Mouse (Mus musculus) megakaryocyte-erythroid progenitor cell, adult 5-6 weeks (primary cell): ENCODE results near the gene Arhgef28. TPM values are rescaled to one million over a fixed set of nuclear protein-coding genes. Genes with fewer than 3 reads are reported as not detected.

Experiments used
- ATAC-seq: replicated peaks from 2 replicates; pipeline ENCODE4 v1.8.0; 2016; ENCODE audit warnings: mild to moderate bottlenecking, inconsistent platforms; ENCODE audit not compliant: severe bottlenecking, poor library complexity, low FRiP score, low TSS enrichment
- total RNA-seq, 2 experiments: library from RNA; stranded (forward) in 1 of 2; stranded (reverse) in 1 of 2; fragments of 200-1000, 215-1000 nt in 1 of 2; fragments of >200 nt in 1 of 2; fragmentation: Nextera tagmentation in 1 of 2; gene quantifications; 2 replicates each; pipeline ENCODE4 v1.2.3; 2014 to 2017

Gene Arhgef28
- total RNA-seq, 2 experiments from 2014 or later, result 0.79 to 2.0 TPM

DNA sequence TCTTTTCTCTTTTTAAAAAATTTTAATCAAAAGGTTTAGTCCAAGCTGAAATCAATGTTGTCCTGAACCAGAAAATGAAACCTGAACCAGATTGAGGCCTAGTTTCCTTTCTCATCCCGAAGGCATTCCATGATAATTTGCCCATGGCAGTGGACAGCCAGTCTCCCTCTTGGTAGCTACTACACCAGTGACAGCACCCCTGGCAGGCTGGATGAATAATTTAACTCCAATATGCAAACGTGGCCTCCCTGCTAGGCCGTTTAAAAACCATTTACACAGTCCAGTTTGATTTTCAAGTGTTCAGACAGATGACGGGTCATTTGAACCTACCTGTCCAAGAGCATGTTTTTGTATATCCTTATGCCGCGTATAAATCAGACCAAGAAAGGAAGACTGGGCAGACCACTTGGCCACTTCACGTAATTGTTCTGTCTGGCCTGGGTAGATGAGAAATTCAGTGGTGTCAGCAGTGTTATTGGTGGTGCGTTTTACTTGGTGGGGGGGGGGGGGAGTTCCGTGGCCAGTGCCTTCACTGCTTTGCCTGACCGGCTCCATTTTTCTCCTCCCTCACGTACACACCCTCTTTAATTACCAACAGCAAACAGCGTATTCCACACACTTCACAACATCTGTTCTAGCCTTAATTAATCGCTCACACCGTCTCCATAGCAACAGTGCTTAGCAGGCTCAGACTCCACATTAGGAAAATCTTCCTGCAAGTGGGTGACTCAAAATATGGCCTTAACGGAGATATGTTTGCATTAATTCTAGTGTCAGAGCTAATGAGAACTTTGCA, 314.0 kb downstream of the Arhgef28 start:
- ATAC-seq, result no peak

DNA sequence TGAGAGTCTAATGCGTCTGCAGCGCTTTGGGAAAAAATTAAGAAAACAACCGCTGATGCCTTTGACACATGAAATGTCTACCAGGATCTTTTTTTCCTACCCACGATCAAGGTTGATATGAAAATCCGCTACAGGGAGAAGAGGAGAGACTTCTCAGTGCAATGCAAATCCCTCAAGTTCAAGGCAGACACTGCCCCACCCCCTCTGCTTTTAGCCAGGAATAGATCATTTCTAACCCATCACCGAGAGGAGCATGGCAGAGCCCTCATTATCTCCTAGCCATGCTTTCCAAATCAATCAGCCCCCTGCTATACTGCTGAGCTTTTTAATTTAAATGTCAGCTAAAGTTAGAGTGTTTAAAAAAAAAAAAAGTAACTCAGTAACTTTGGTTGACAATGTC, 318.2 kb downstream of the Arhgef28 start:
- no peak for ATAC-seq

GRCm38 (mm10) chr13:97887558-97887957, 318.7 kb downstream of the Arhgef28 start:
- ATAC-seq, result no peak

- no peak for ATAC-seq
These were observed 322.6 kb downstream of the Arhgef28 start for GRCm38 (mm10) chr13:97883629-97884028.

GRCm38 (mm10) chr13:97876450-97876849, 329.8 kb downstream of the Arhgef28 start:
- ATAC-seq, result no peak

- ATAC-seq, result no peak
These were observed 330.2 kb downstream of the Arhgef28 start for GRCm38 (mm10) chr13:97876031-97876430.

- ATAC-seq, result no peak
These were observed 336.8 kb downstream of the Arhgef28 start for GRCm38 (mm10) chr13:97869428-97869827.

DNA sequence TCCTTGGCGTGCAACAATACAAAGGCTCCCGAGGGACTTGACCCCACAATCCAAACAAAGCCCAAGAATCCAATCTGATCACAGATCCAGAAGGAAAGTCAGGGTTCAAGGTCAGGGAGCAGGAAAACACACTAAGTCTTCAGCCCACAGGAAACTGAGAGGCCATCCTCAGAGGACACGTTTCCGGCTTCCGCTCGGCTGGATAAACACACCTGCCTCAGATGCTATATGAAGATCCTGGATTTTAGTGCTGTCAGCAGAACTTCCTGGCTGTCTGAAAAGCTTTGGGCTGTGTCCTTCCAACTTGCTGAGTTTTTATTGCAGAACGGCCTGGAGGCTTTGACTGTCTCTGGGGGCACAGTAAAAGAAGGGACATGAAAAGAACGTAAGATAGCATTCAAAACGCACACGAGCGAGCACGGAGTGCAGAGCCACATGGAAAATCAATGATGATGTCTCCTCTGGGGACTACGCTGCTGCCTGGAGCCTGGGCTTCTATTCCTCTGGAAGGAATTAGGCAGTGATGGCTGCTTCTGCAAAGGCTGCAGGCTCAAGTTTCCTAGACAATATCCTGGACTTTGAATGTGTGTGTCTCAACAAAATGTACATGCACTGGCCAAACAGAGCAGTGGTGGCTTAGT, 338.8 kb downstream of the Arhgef28 start:
- no peak for ATAC-seq

GRCm38 (mm10) chr13:97859071-97859470, 347.2 kb downstream of the Arhgef28 start:
- ATAC-seq, result no peak

- peak; percentile 51; the same call in 1 of the 2 replicates for ATAC-seq
These were observed 348.4 kb downstream of the Arhgef28 start for GRCm38 (mm10) chr13:97857860-97858259.

GRCm38 (mm10) chr13:97853356-97853968, 352.8 kb downstream of the Arhgef28 start:
- peak; percentile 86 for ATAC-seq

Other genes with a start within 250 kb of the Arhgef28 start
- gene Utp15, start 56.6 kb upstream of the Arhgef28 start, total RNA-seq (2014; fragmentation: Nextera tagmentation), result 34.4 and 45.7 TPM in 2 replicates
- 57.2 and 67.9 TPM in 2 replicates for gene Utp15, start 56.6 kb upstream of the Arhgef28 start, total RNA-seq (2017)
- gene Ankra2, start 56.6 kb upstream of the Arhgef28 start, total RNA-seq (2014; fragmentation: Nextera tagmentation), result 37.7 and 42.4 TPM in 2 replicates
- gene Ankra2, start 56.6 kb upstream of the Arhgef28 start, total RNA-seq (2017), result 21.6 and 25.0 TPM in 2 replicates
- gene Gm21976, start 73.4 kb upstream of the Arhgef28 start, total RNA-seq (2014; fragmentation: Nextera tagmentation), result not detected in 2 replicates
- gene Gm21976, start 73.4 kb upstream of the Arhgef28 start, total RNA-seq (2017), result not detected in 2 replicates
- gene Btf3, start 110.6 kb upstream of the Arhgef28 start, total RNA-seq (2014; fragmentation: Nextera tagmentation), result 1,176 and 1,210 TPM in 2 replicates
- 2,564 and 2,726 TPM in 2 replicates for gene Btf3, start 110.6 kb upstream of the Arhgef28 start, total RNA-seq (2017)
- not detected in 2 replicates for gene Foxd1, start 147.8 kb upstream of the Arhgef28 start, total RNA-seq (2014; fragmentation: Nextera tagmentation)
- gene Foxd1, start 147.8 kb upstream of the Arhgef28 start, total RNA-seq (2017), result not detected in 2 replicates